Mouse (Mus musculus): ENCODE results near the gene Lypd6b.

GRCm38 (mm10) chr2:49757616-49758015 lies 29.9 kb upstream of the Lypd6b start:
- no peak for TF ChIP-seq CTCF (IDR thresholded peaks at IDR 0.05; ENCODE audit: low read depth, low read length)
- TF ChIP-seq POLR2A (IDR thresholded peaks at IDR 0.05; ENCODE audit: extremely low read depth, insufficient read depth, low read length) = no peak
